Mouse (Mus musculus) lung, postnatal 0 days (tissue): ENCODE results near the gene Nfyc.

Source experiments
- CTCF ChIP-seq: IDR thresholded peaks from 2 replicates; pipeline ENCODE4 v1.5.1; 2016; ENCODE audit warnings: antibody characterized with exemption, mild to moderate bottlenecking
- EP300 ChIP-seq: IDR thresholded peaks from 2 replicates; pipeline ENCODE4 v1.6.1; 2016; ENCODE audit warnings: antibody characterized with exemption, mild to moderate bottlenecking, control low read depth

- TF ChIP-seq CTCF, result no peak
- TF ChIP-seq EP300, result no peak
These were observed 41.3 kb downstream of the Nfyc start for GRCm38 (mm10) chr4:120790027-120790426.
